Mouse (Mus musculus) forebrain, postnatal 0 days (tissue): ENCODE measurements around the gene Hbs1l. TPM values are rescaled to one million over a fixed set of nuclear protein-coding genes. Genes with fewer than 3 reads are reported as not detected.

ENCODE experiments used
- ATAC-seq: fragments of 200-750 bp; cut with Nextera tagmentation; 2 replicates; pipeline ENCODE4 v1.8.0; 2017; ENCODE audit warnings: mild to moderate bottlenecking, moderate library complexity
- DNase-seq: peaks from one replicate; pipeline ENCODE4 v3.0.0-alpha.2; 2015
- H3K27ac ChIP-seq: fragments of 300-500 bp; sonication (generic); 2 replicates; pipeline ENCODE4 v1.5.1; 2014; ENCODE audit warnings: low read depth, mild to moderate bottlenecking, antibody characterized with exemption, low read length, moderate library complexity, mixed read lengths
- H3K27me3 ChIP-seq: fragments of 300-500 bp; sonication (generic); 2 replicates; pipeline ENCODE4 v1.6.1; 2014; ENCODE audit warnings: mild to moderate bottlenecking, low read length, mixed read lengths; ENCODE audit not compliant: insufficient read depth
- H3K36me3 ChIP-seq: fragments of 300-500 bp; sonication (generic); 2 replicates; pipeline ENCODE4 v1.6.1; 2014; ENCODE audit warnings: mild to moderate bottlenecking, moderate library complexity; ENCODE audit not compliant: insufficient read depth
- H3K4me1 ChIP-seq: fragments of 300-500 bp; sonication (generic); 2 replicates; pipeline ENCODE4 v1.6.1; 2014; ENCODE audit warnings: antibody characterized with exemption; ENCODE audit not compliant: insufficient read depth
- H3K4me2 ChIP-seq: fragments of 300-500 bp; sonication (generic); 2 replicates; pipeline ENCODE4 v1.6.1; 2014; ENCODE audit warnings: low read depth, mild to moderate bottlenecking, moderate library complexity
- H3K4me3 ChIP-seq: fragments of 300-500 bp; sonication (generic); 2 replicates; pipeline ENCODE4 v1.5.1; 2014; ENCODE audit warnings: low read depth, low read length, mixed read lengths
- H3K9ac ChIP-seq: fragments of 300-500 bp; sonication (generic); 2 replicates; pipeline ENCODE4 v1.6.1; 2014; ENCODE audit warnings: mild to moderate bottlenecking
- H3K9me3 ChIP-seq: fragments of 300-500 bp; sonication (generic); 2 replicates; pipeline ENCODE4 v1.6.1; 2016; ENCODE audit warnings: low read length
- CTCF ChIP-seq: sonication (generic); IDR thresholded peaks from 2 replicates; pipeline ENCODE4 v1.5.1; 2016; ENCODE audit warnings: antibody characterized with exemption, control low read depth, low read depth
- WGBS: fragments of 180-500 bp; shearing (Covaris S2); extraction: QIAGEN DNeasy Blood & Tissue Kit; methylation state at CpG from one replicate; pipeline ENCODE4 v1.1.7; 2014; 5-methylcytosine and 5-hydroxymethylcytosine counted together
- polyA plus RNA-seq: library from polyadenylated mRNA; unstranded; fragments of >200 nt; fragmentation: Nextera tagmentation; extraction: Ambion mirVana; gene quantifications from 2 replicates; pipeline ENCODE4 v1.2.1, GENCODE M21; 2015
- total RNA-seq: library from RNA; depleted of rRNA; stranded (reverse); fragments of >200 nt; gene quantifications from 2 replicates; pipeline ENCODE4 v1.2.3, GENCODE M21; 2014

Hbs1l gene
- total and polyA plus RNA-seq, 2 experiments from 2014 or later = 81.8 to 108 TPM

- ATAC-seq (no peak), DNase-seq (no peak)
- H3K4me3 ChIP-seq = no peak overlapping the region
- no peaks in the 10 kb centered on the region for H3K9me3 ChIP-seq
- no peak overlapping the region for H3K27ac ChIP-seq
- TF ChIP-seq CTCF = no peak
- no peak overlapping the region for H3K4me2 ChIP-seq
- no peaks in the 10 kb centered on the region for H3K36me3 ChIP-seq
- H3K4me1 ChIP-seq = no peaks in the 10 kb centered on the region
- 79% methylated on average over 2 of the region's 2 CpGs for WGBS
- no peaks in the 10 kb centered on the region for H3K27me3 ChIP-seq
- no peak overlapping the region for H3K9ac ChIP-seq
Observed at GRCm38 (mm10) chr10:21259649-21260048, 36.1 kb upstream of the Hbs1l start.

DNA sequence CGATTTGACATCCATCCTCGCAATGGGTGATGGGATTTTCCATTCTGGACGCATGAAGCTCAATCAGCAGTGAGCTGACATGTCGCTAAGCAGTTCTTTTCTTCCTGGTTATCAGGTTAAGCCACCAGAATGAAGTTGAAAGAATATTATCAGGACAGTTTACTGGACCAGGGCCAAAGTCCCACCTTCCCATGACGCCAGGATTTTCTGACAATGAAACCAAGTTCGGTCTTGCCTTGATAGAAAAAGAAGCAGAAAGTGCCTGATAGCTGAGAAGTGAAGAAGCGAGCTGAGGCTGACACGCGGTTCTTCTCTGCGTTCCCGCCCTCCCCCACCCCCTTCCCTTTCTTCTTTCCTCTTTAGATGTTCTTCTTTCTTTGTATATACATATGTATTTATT is 30.6 kb upstream of the Hbs1l start:
- WGBS = 67% methylated on average over 11 of the region's 11 CpGs
- Histone ChIP-seq H3K9me3 (no peaks in the 10 kb centered on the region), H3K9ac (no peak overlapping the region), H3K27ac (no peak overlapping the region), H3K4me1 (no peaks in the 10 kb centered on the region), H3K4me3 (no peak overlapping the region), H3K36me3 (no peaks in the 10 kb centered on the region), H3K4me2 (no peak overlapping the region), H3K27me3 (no peaks in the 10 kb centered on the region)
- TF ChIP-seq CTCF = no peak
- ATAC-seq (no peak), DNase-seq (no peak)

DNA sequence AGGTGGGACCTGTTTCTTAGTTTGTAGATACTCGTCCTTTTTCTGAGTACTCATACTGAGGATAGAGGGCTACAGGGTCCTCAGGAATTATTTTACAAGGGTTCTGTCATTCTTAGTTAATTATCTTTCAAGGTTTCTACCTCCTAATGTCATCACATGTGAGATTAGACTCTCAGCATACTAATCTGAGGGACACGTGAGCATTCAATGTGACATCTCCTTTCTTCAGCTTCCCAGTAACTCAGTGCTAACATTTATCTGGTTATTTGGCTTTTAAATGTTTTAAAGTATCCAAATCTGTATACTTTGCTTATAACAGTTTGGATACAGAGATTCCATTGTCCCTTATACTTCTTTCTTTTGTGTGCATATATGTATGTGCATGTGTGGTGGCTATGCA is 28.3 kb upstream of the Hbs1l start:
- no peak for TF ChIP-seq CTCF
- Histone ChIP-seq H3K36me3 (no peaks in the 10 kb centered on the region), H3K9me3 (no peaks in the 10 kb centered on the region), H3K4me2 (no peak overlapping the region), H3K27me3 (no peaks in the 10 kb centered on the region), H3K4me3 (no peak overlapping the region), H3K9ac (no peak overlapping the region), H3K27ac (no peak overlapping the region), H3K4me1 (no peaks in the 10 kb centered on the region)
- ATAC-seq (no peak), DNase-seq (no peak)
- 87% methylated on average over 2 of the region's 2 CpGs for WGBS

GRCm38 (mm10) chr10:21268786-21269410 is 26.9 kb upstream of the Hbs1l start:
- H3K4me3 ChIP-seq = no peak overlapping the region
- H3K27me3 ChIP-seq = no peaks in the 10 kb centered on the region
- TF ChIP-seq CTCF = no peak
- ATAC-seq (no peak), DNase-seq (no peak)
- H3K9ac ChIP-seq = no peak overlapping the region
- 86% methylated on average over 6 of the region's 6 CpGs for WGBS
- H3K36me3 ChIP-seq = no peaks in the 10 kb centered on the region
- no peaks in the 10 kb centered on the region for H3K9me3 ChIP-seq
- no peak overlapping the region for H3K27ac ChIP-seq
- no peak overlapping the region for H3K4me2 ChIP-seq
- H3K4me1 ChIP-seq = no peaks in the 10 kb centered on the region

GRCm38 (mm10) chr10:21269920-21270319 is 25.9 kb upstream of the Hbs1l start:
- ATAC-seq = no peak

DNA sequence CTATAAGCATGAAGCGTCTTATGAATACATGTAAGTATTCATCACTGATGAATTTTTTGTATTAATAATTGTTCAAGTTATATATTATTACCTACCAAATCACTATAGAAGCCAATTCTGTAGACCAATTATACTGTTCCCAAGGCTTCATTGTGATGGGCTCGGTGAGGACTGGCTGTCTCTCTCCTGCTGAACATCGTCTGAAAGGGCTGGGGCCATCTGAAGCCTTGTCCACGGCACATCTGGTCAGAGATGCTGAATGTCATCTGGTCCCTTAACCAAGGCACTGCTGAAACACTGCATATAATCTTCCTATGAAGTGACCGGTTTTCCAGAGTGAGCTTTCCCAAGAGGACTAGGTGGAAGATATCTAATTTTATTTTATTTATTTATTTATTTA is 24.9 kb upstream of the Hbs1l start:
- no peak overlapping the region for H3K4me3 ChIP-seq
- no peaks in the 10 kb centered on the region for H3K27me3 ChIP-seq
- DNase-seq (no peak), ATAC-seq (no peak)
- no peaks in the 10 kb centered on the region for H3K4me1 ChIP-seq
- H3K4me2 ChIP-seq = no peak overlapping the region
- H3K9me3 ChIP-seq = no peaks in the 10 kb centered on the region
- H3K9ac ChIP-seq = no peak overlapping the region
- WGBS = 87% methylated on average over 5 of the region's 5 CpGs
- H3K36me3 ChIP-seq = no peaks in the 10 kb centered on the region
- TF ChIP-seq CTCF = no peak
- H3K27ac ChIP-seq = no peak overlapping the region

More at GRCm38 (mm10) chr10:21269920-21270319, 25.9 kb upstream of the Hbs1l start:
- TF ChIP-seq CTCF = no peak
- Histone ChIP-seq H3K4me1 (no peaks in the 10 kb centered on the region), H3K4me2 (no peak overlapping the region), H3K27ac (no peak overlapping the region), H3K9me3 (no peaks in the 10 kb centered on the region), H3K27me3 (no peaks in the 10 kb centered on the region), H3K9ac (no peak overlapping the region), H3K4me3 (no peak overlapping the region), H3K36me3 (no peaks in the 10 kb centered on the region)
- WGBS = 90% methylated on average over 2 of the region's 2 CpGs
- DNase-seq = no peak

DNA sequence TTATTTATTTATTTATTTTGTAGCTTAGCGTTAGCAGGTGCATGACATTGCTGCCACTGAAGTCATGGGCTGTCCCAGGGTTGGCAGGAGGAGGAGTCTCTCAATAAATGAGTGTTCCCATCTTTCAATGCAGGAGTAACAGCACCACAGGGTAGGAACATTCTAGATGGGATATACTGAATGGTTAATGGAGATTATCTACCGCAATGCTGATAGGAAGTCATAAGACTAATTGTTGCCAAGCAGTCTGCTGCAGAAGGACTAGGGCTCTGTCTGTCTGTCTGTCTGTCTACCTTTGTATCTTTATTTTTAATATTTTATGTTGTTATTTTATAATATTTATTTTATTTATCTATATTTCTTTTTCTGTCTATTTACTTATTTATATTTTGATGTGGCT is 24.5 kb upstream of the Hbs1l start:
- Histone ChIP-seq H3K4me3 (no peak overlapping the region), H3K36me3 (no peaks in the 10 kb centered on the region), H3K9ac (no peak overlapping the region), H3K9me3 (no peaks in the 10 kb centered on the region), H3K27ac (no peak overlapping the region), H3K27me3 (no peaks in the 10 kb centered on the region), H3K4me1 (no peaks in the 10 kb centered on the region), H3K4me2 (no peak overlapping the region)
- 95% methylated on average over 2 of the region's 2 CpGs for WGBS
- no peak for ATAC-seq
- TF ChIP-seq CTCF = no peak
- no peak for DNase-seq
